Mouse (Mus musculus): ENCODE data around the gene Nf2.

Nf2 gene

GRCm38 (mm10) chr11:4746733-4747132 is 102.6 kb downstream of the Nf2 start, which contains the start of gene Cabp7:
Gene Cabp7 (minus strand): TSS chr11:4746778.
- DNase-seq (ENCODE audit: low read depth, low spot score): no peak

- DNase-seq (ENCODE audit: low read depth, low spot score): no peak
These were observed 103.4 kb downstream of the Nf2 start for GRCm38 (mm10) chr11:4745969-4746368.

- no peak for DNase-seq (ENCODE audit: low read depth, low spot score)
These were observed 104.6 kb downstream of the Nf2 start for GRCm38 (mm10) chr11:4744691-4745090.

GRCm38 (mm10) chr11:4740785-4741184 is 108.6 kb downstream of the Nf2 start:
- no peak for DNase-seq (ENCODE audit: low read depth, low spot score)

- no peak for DNase-seq (ENCODE audit: low read depth, low spot score)
These were observed 110.6 kb downstream of the Nf2 start for GRCm38 (mm10) chr11:4738719-4739118.

- no peak for DNase-seq (ENCODE audit: low read depth, low spot score)
These were observed 111.7 kb downstream of the Nf2 start for GRCm38 (mm10) chr11:4737682-4738081.

GRCm38 (mm10) chr11:4736355-4736754 is 113.0 kb downstream of the Nf2 start:
- no peak for DNase-seq (ENCODE audit: low read depth, low spot score)

GRCm38 (mm10) chr11:4734179-4734578 is 115.2 kb downstream of the Nf2 start:
- DNase-seq (ENCODE audit: low read depth, low spot score): no peak

- no peak for DNase-seq (ENCODE audit: low read depth, low spot score)
These were observed 117.6 kb downstream of the Nf2 start for GRCm38 (mm10) chr11:4731781-4732180.

- DNase-seq (ENCODE audit: low read depth, low spot score): no peak
These were observed 118.4 kb downstream of the Nf2 start for GRCm38 (mm10) chr11:4730913-4731312.

GRCm38 (mm10) chr11:4730096-4730495 is 119.2 kb downstream of the Nf2 start:
- no peak for DNase-seq (ENCODE audit: low read depth, low spot score)

GRCm38 (mm10) chr11:4729603-4730002 is 119.7 kb downstream of the Nf2 start:
- no peak for DNase-seq (ENCODE audit: low read depth, low spot score)

- DNase-seq (ENCODE audit: low read depth, low spot score): no peak
These were observed 127.6 kb downstream of the Nf2 start for GRCm38 (mm10) chr11:4721728-4722127.

GRCm38 (mm10) chr11:4720900-4721580 is 128.3 kb downstream of the Nf2 start:
- no peak for DNase-seq (ENCODE audit: low read depth, low spot score)

GRCm38 (mm10) chr11:4720393-4720792 is 128.9 kb downstream of the Nf2 start:
- no peak for DNase-seq (ENCODE audit: low read depth, low spot score)

GRCm38 (mm10) chr11:4719961-4720360 is 129.4 kb downstream of the Nf2 start:
- no peak for DNase-seq (ENCODE audit: low read depth, low spot score)

- DNase-seq (ENCODE audit: low read depth, low spot score): no peak
These were observed 130.8 kb downstream of the Nf2 start for GRCm38 (mm10) chr11:4718548-4718947.

- no peak for DNase-seq (ENCODE audit: low read depth, low spot score)
These were observed 132.7 kb downstream of the Nf2 start for GRCm38 (mm10) chr11:4716530-4717236.
